Mouse (Mus musculus): ENCODE measurements around the gene Cyp11a1.

DNA sequence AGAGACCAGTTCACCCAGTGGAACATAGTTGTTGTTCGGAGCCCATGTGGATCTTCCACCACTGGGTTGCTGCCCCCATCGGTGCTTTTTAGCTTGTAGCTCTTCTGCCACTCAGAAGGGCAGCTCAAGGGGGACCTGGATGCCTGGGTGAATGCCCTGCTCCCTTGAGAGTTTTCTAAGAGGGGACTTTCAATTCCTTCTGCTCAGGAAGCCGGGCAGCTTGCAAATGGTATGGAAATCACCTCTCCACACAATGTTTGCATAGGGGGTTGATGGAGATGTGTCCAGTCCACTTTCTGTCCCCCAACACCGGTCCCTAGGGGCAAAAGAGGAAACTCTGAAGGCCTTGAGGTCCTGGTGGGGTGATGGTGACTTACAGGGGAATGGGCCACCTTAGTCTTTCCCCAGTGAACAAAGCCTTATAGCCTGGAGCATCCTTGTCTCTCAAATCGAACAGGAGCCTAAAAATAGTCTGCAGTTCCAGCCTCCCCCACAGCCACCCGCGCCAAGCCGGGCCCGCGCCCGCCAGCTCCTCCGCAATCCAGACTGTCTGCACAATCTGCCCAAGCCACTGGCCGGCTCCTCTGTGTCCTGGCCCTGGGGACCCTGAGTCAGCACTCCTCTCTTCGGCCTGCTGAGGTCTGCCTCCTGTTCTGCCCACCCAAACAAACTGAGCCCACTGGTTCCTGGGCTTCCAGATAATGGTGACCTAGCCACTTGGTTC lies 38.8 kb upstream of the Cyp11a1 start:
- TF ChIP-seq POLR2A (IDR thresholded peaks at IDR 0.05; ENCODE audit: borderline replicate concordance, control insufficient read depth, low read depth, low read length) (no peak), CTCF (IDR thresholded peaks at IDR 0.05; ENCODE audit: control insufficient read depth, insufficient read depth, low read length) (no peak)
